24 mouse cellular contexts compared by ENCODE assay signal in genomic region chr17:79664106-79664417, GRCm38 (mm10). TPM values are rescaled to one million over a fixed set of nuclear protein-coding genes. Genes with fewer than 3 reads are reported as not detected.
DNase-seq lines count a peak whose midpoint lies in the region; ATAC-seq and TF ChIP-seq lines count a peak whose summit lies in the region.
"Had no signal": no experiment of that assay in that cellular context is flagged by ENCODE, and none has a peak within 500 bp of the region (broad histone marks: within the 10 kb centered on the region; RNA-seq: fewer than 3 reads in every experiment).

No protein-coding gene starts in this region.

- no peak overlapping the region for H3K27ac ChIP-seq in intestine, embryonic 15.5 days
- no peak overlapping the region for H3K27ac ChIP-seq in intestine, embryonic 16.5 days (ENCODE audit: low read length)
- H3K27ac ChIP-seq in kidney, postnatal 0 days: no peak overlapping the region
- no peak overlapping the region for H3K27ac ChIP-seq in neural tube, embryonic 14.5 days (ENCODE audit: low read depth, low read length)
- no peak overlapping the region for H3K27ac ChIP-seq in neural tube, embryonic 15.5 days (replicated peaks)
- H3K27ac ChIP-seq: embryonic facial prominence, embryonic 10.5 days; embryonic facial prominence, embryonic 12.5 days; forebrain, embryonic 10.5 days; forebrain, embryonic 12.5 days had no signal

- no peak for TF ChIP-seq CTCF in kidney, postnatal 0 days (IDR thresholded peaks at IDR 0.05; ENCODE audit: low read depth)

- ATAC-seq in intestine, embryonic 15.5 days: peak; percentile 31; the same call in 1 of the 2 replicates
- ATAC-seq in intestine, embryonic 16.5 days: no peak
- no peak for ATAC-seq in kidney, postnatal 0 days (replicated peaks; ENCODE audit: low FRiP score, low read depth)
- peak; percentile 24; the same call in 1 of the 2 replicates for ATAC-seq in neural tube, embryonic 14.5 days (ENCODE audit: low read depth)
- ATAC-seq in neural tube, embryonic 15.5 days (ENCODE audit: low FRiP score): no peak
- ATAC-seq: activated CD4-positive, CD25-positive, alpha-beta regulatory T cell, adult 4 months; CD4-positive, CD25-positive, alpha-beta regulatory T cell, adult 4 months; Patski had no signal

- no peaks in the 10 kb centered on the region for H3K9me3 ChIP-seq in intestine, embryonic 15.5 days
- no peaks in the 10 kb centered on the region for H3K9me3 ChIP-seq in intestine, embryonic 16.5 days (ENCODE audit: control insufficient read depth, low read length)
- H3K9me3 ChIP-seq in kidney, postnatal 0 days (replicated peaks; ENCODE audit: low read length): no peaks in the 10 kb centered on the region
- H3K9me3 ChIP-seq in neural tube, embryonic 14.5 days (ENCODE audit: control insufficient read depth, low read length): no peaks in the 10 kb centered on the region
- no peaks in the 10 kb centered on the region for H3K9me3 ChIP-seq in neural tube, embryonic 15.5 days (replicated peaks)
- H3K9me3 ChIP-seq: embryonic facial prominence, embryonic 10.5 days; embryonic facial prominence, embryonic 12.5 days; forebrain, embryonic 10.5 days; forebrain, embryonic 12.5 days; G1E had no signal

- H3K27me3 ChIP-seq in intestine, embryonic 15.5 days (replicated peaks): no peaks in the 10 kb centered on the region
- H3K27me3 ChIP-seq in intestine, embryonic 16.5 days (replicated peaks; ENCODE audit: control insufficient read depth, insufficient read depth, low read length): no peaks in the 10 kb centered on the region
- no peaks in the 10 kb centered on the region for H3K27me3 ChIP-seq in kidney, postnatal 0 days (ENCODE audit: insufficient read depth, low read length)
- H3K27me3 ChIP-seq in neural tube, embryonic 14.5 days (ENCODE audit: control insufficient read depth, insufficient read depth, low read length): no peaks in the 10 kb centered on the region
- H3K27me3 ChIP-seq in neural tube, embryonic 15.5 days (replicated peaks): no peaks in the 10 kb centered on the region
- H3K27me3 ChIP-seq: CH12.LX; embryonic facial prominence, embryonic 12.5 days; Patski had no signal

- no peaks in the 10 kb centered on the region for H3K36me3 ChIP-seq in intestine, embryonic 15.5 days
- no peaks in the 10 kb centered on the region for H3K36me3 ChIP-seq in intestine, embryonic 16.5 days (ENCODE audit: control insufficient read depth, insufficient read depth, low read length)
- no peaks in the 10 kb centered on the region for H3K36me3 ChIP-seq in kidney, postnatal 0 days (ENCODE audit: insufficient read depth, low read length)
- no peaks in the 10 kb centered on the region for H3K36me3 ChIP-seq in neural tube, embryonic 14.5 days (ENCODE audit: control insufficient read depth, insufficient read depth, low read length)
- H3K36me3 ChIP-seq in neural tube, embryonic 15.5 days: no peaks in the 10 kb centered on the region
- H3K36me3 ChIP-seq: embryonic facial prominence, embryonic 10.5 days; embryonic facial prominence, embryonic 12.5 days; forebrain, embryonic 10.5 days; forebrain, embryonic 12.5 days; G1E had no signal

- peak; percentile 86 for DNase-seq in kidney, postnatal 0 days (ENCODE audit: low spot score)
- no peak for DNase-seq in kidney, postnatal 4 days
- no peak for DNase-seq in urinary bladder, postnatal 25 days (ENCODE audit: low spot score)
- DNase-seq: adrenal gland, adult 8-10 months; adrenal gland, postnatal 14 days; adrenal gland, postnatal 36 days; B cell, adult 2 months; cerebellum, adult 11-12 months; cerebellum, adult 2 months; cerebellum, postnatal 25 days had no signal

- WGBS in intestine, embryonic 15.5 days: 85% methylated on average over 2 of the region's 2 CpGs
- 82% methylated on average over 2 of the region's 2 CpGs for WGBS in intestine, embryonic 16.5 days
- 77% methylated on average over 2 of the region's 2 CpGs for WGBS in kidney, postnatal 0 days
- 86% methylated on average over 2 of the region's 2 CpGs for whole genome bisulfite sequencing in neural tube, embryonic 14.5 days
- WGBS in neural tube, embryonic 15.5 days: 92% methylated on average over 2 of the region's 2 CpGs

- H3K4me1 ChIP-seq in intestine, embryonic 15.5 days (replicated peaks): no peaks in the 10 kb centered on the region
- H3K4me1 ChIP-seq in intestine, embryonic 16.5 days (ENCODE audit: control insufficient read depth, insufficient read depth, low read length): no peaks in the 10 kb centered on the region
- H3K4me1 ChIP-seq in kidney, postnatal 0 days (replicated peaks; ENCODE audit: insufficient read depth, low read length): no peaks in the 10 kb centered on the region
- no peaks in the 10 kb centered on the region for H3K4me1 ChIP-seq in neural tube, embryonic 14.5 days (ENCODE audit: control insufficient read depth, insufficient read depth, low read length)
- no peaks in the 10 kb centered on the region for H3K4me1 ChIP-seq in neural tube, embryonic 15.5 days
- H3K4me1 ChIP-seq: embryonic facial prominence, embryonic 10.5 days; embryonic facial prominence, embryonic 12.5 days; forebrain, embryonic 10.5 days; forebrain, embryonic 12.5 days had no signal

- H3K4me2 ChIP-seq in intestine, embryonic 15.5 days (replicated peaks): no peak overlapping the region
- no peak overlapping the region for H3K4me2 ChIP-seq in intestine, embryonic 16.5 days (ENCODE audit: low read depth, low read length)
- no peak overlapping the region for H3K4me2 ChIP-seq in kidney, postnatal 0 days (ENCODE audit: low read length)
- no peak overlapping the region for H3K4me2 ChIP-seq in neural tube, embryonic 14.5 days (ENCODE audit: low read depth, low read length)
- no peak overlapping the region for H3K4me2 ChIP-seq in neural tube, embryonic 15.5 days
- H3K4me2 ChIP-seq: embryonic facial prominence, embryonic 12.5 days; forebrain, embryonic 12.5 days had no signal

- H3K9ac ChIP-seq in intestine, embryonic 15.5 days: no peak overlapping the region
- no peak overlapping the region for H3K9ac ChIP-seq in intestine, embryonic 16.5 days (ENCODE audit: low read depth, low read length)
- H3K9ac ChIP-seq in kidney, postnatal 0 days (ENCODE audit: low read depth, low read length): no peak overlapping the region
- no peak overlapping the region for H3K9ac ChIP-seq in neural tube, embryonic 14.5 days (replicated peaks; ENCODE audit: low read depth, low read length)
- no peak overlapping the region for H3K9ac ChIP-seq in neural tube, embryonic 15.5 days (replicated peaks)
- H3K9ac ChIP-seq: embryonic facial prominence, embryonic 12.5 days; forebrain, embryonic 12.5 days had no signal

- no peak overlapping the region for H3K4me3 ChIP-seq in intestine, embryonic 15.5 days (replicated peaks)
- no peak overlapping the region for H3K4me3 ChIP-seq in intestine, embryonic 16.5 days (ENCODE audit: low read length)
- H3K4me3 ChIP-seq in kidney, postnatal 0 days (replicated peaks; ENCODE audit: low read depth, low read length): no peak overlapping the region
- no peak overlapping the region for H3K4me3 ChIP-seq in neural tube, embryonic 14.5 days (ENCODE audit: low read depth, low read length)
- H3K4me3 ChIP-seq in neural tube, embryonic 15.5 days (replicated peaks): no peak overlapping the region
- H3K4me3 ChIP-seq: embryonic facial prominence, embryonic 10.5 days; embryonic facial prominence, embryonic 12.5 days; erythroblast, embryonic 14.5 days; forebrain, embryonic 10.5 days; forebrain, embryonic 12.5 days had no signal

RNA-seq across cellular contexts. Expression of gene Cyp1b1, which starts 50.8 kb away (rescaled TPM):
- polyA plus RNA-seq in intestine, embryonic 15.5 days (2015; fragmentation: Nextera tagmentation; extraction: Ambion mirVana): 8.5 and 8.6 TPM in 2 replicates
- polyA plus RNA-seq in intestine, embryonic 16.5 days (2015; fragmentation: Nextera tagmentation; extraction: Ambion mirVana): 6.9 and 8.9 TPM in 2 replicates
- polyA plus RNA-seq in kidney, postnatal 0 days (2015; fragmentation: Nextera tagmentation; extraction: Ambion mirVana): 12.3 and 13.8 TPM in 2 replicates
- polyA plus RNA-seq in neural tube, embryonic 14.5 days (2014; fragmentation: Nextera tagmentation; extraction: Ambion mirVana): 0.95 and 6.4 TPM in 2 replicates
- 5.6 and 6.1 TPM in 2 replicates for polyA plus RNA-seq in neural tube, embryonic 15.5 days (2015; fragmentation: Nextera tagmentation; extraction: Ambion mirVana)
- polyA plus RNA-seq: activated CD4-positive, CD25-positive, alpha-beta regulatory T cell, adult 4 months; CD4-positive, CD25-positive, alpha-beta regulatory T cell, adult 4 months; erythroblast, embryonic 14.5 days; G1E had no signal

RNA-seq across cellular contexts. Expression of gene Rmdn2, which starts 52.4 kb away (rescaled TPM):
- polyA plus RNA-seq in intestine, embryonic 15.5 days (2015; fragmentation: Nextera tagmentation; extraction: Ambion mirVana): 9.7 and 10.2 TPM in 2 replicates
- 8.6 and 10.1 TPM in 2 replicates for polyA plus RNA-seq in intestine, embryonic 16.5 days (2015; fragmentation: Nextera tagmentation; extraction: Ambion mirVana)
- 12.1 and 15.2 TPM in 2 replicates for polyA plus RNA-seq in kidney, postnatal 0 days (2015; fragmentation: Nextera tagmentation; extraction: Ambion mirVana)
- polyA plus RNA-seq in neural tube, embryonic 14.5 days (2014; fragmentation: Nextera tagmentation; extraction: Ambion mirVana): 9.9 and 11.0 TPM in 2 replicates
- polyA plus RNA-seq in neural tube, embryonic 15.5 days (2015; fragmentation: Nextera tagmentation; extraction: Ambion mirVana): 8.2 and 8.9 TPM in 2 replicates

Comparison
In these comparisons a context has a peak if more than half of its experiments do, and no peak if none do; other contexts are left out.
1. ATAC-seq: peak in intestine, embryonic 15.5 days (single experiment) and neural tube, embryonic 14.5 days (single experiment); none in intestine, embryonic 16.5 days (single experiment), kidney, postnatal 0 days (single experiment) and neural tube, embryonic 15.5 days (single experiment).